Mouse (Mus musculus) midbrain, embryonic 12.5 days (tissue): ENCODE data around the gene Prtn3. TPM values are rescaled to one million over a fixed set of nuclear protein-coding genes. Genes with fewer than 3 reads are reported as not detected.

ENCODE experiments used
- ATAC-seq: fragments of 200-750 bp; cut with Nextera tagmentation; 2 replicates; pipeline ENCODE4 v1.8.0; 2017; ENCODE audit warnings: low read depth, moderate TSS enrichment, moderate library complexity; ENCODE audit not compliant: low FRiP score
- H3K27ac ChIP-seq: fragments of 300-500 bp; sonication (generic); replicated peaks from 2 replicates; pipeline ENCODE4 v1.5.1; 2016; ENCODE audit warnings: mild to moderate bottlenecking
- H3K27me3 ChIP-seq: fragments of 300-500 bp; sonication (generic); 2 replicates; pipeline ENCODE4 v1.6.1; 2016; ENCODE audit warnings: mild to moderate bottlenecking
- H3K36me3 ChIP-seq: fragments of 300-500 bp; sonication (generic); 2 replicates; pipeline ENCODE4 v1.6.1; 2016
- H3K4me1 ChIP-seq: fragments of 300-500 bp; sonication (generic); 2 replicates; pipeline ENCODE4 v1.6.1; 2016
- H3K4me2 ChIP-seq: fragments of 300-500 bp; sonication (generic); replicated peaks from 2 replicates; pipeline ENCODE4 v1.6.1; 2016; ENCODE audit warnings: mild to moderate bottlenecking, moderate library complexity
- H3K4me3 ChIP-seq: fragments of 300-500 bp; sonication (generic); 2 replicates; pipeline ENCODE4 v1.5.1; 2016; ENCODE audit warnings: mild to moderate bottlenecking
- H3K9ac ChIP-seq: fragments of 300-500 bp; sonication (generic); replicated peaks from 2 replicates; pipeline ENCODE4 v1.6.1; 2016; ENCODE audit warnings: mild to moderate bottlenecking, moderate library complexity
- H3K9me3 ChIP-seq: fragments of 300-500 bp; sonication (generic); 2 replicates; pipeline ENCODE4 v1.6.1; 2016; ENCODE audit warnings: mild to moderate bottlenecking
- WGBS: fragments of 180-500 bp; shearing (Covaris S2); methylation state at CpG from one replicate; pipeline ENCODE4 v1.1.7; 2016; 5-methylcytosine and 5-hydroxymethylcytosine counted together
- polyA plus RNA-seq: library from polyadenylated mRNA; unstranded; fragments of >200 nt; fragmentation: Nextera tagmentation; extraction: Ambion mirVana; gene quantifications from 2 replicates; pipeline ENCODE4 v1.2.1, GENCODE M21; 2016

Prtn3 gene
- polyA plus RNA-seq, 1 experiment from 2014 or later: 14.3 TPM

DNA sequence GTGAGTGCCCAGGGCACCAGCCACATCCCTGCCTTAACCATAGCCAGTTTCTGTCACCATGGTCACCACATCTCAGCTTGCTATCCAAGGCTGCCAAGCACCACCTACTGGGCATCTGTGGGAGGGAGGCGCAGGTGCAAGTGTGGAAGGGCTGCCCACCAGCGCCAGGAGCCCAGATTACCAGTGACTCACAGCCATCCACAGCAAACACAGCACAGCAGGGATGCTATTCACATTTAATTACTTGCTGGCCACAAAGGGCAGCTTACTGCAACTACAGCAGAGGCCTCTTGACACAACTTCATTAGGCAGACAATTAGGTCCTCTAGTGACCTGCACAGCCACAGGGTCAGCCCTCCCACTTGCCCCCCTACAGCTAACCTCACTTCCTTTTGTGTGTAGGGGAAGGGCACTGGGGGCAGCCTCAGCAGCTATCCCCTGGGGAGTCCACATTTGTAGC lies 26.7 kb downstream of the Prtn3 start:
- peak overlapping the region; percentile 63 for H3K27ac ChIP-seq
- peaks cover 39% of the 10 kb centered on the region for H3K27me3 ChIP-seq
- H3K4me2 ChIP-seq: no peak overlapping the region
- peaks cover 62% of the 10 kb centered on the region for H3K36me3 ChIP-seq
- H3K4me3 ChIP-seq: no peak overlapping the region
- 0% methylated on average over 2 of the region's 2 CpGs for WGBS
- H3K9ac ChIP-seq: no peak overlapping the region
- ATAC-seq: peak; percentile 52
- H3K9me3 ChIP-seq: no peaks in the 10 kb centered on the region
- peaks cover 14% of the 10 kb centered on the region for H3K4me1 ChIP-seq

DNA sequence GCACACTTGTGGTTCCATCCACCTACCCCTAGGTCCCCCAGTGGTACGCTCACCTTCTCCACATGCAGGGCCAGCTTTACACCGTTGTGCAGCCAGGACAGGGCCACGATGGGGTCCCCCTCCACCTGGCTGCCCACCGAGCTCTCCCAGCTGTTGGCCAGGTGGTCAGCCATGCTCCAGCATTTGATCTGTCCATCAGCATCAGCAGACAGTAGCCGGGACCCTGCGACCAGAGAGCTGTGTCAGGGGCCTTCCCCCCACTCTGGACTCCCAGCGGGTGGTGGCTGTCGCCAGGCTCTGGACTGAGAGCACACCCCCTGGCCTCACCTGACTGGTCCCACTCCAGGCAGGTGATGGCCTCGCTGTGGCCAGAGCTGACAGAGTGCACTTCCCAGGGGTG lies 32.4 kb downstream of the Prtn3 start:
- 91% methylated on average over 9 of the region's 9 CpGs for WGBS
- Histone ChIP-seq H3K4me3 (no peak overlapping the region), H3K9ac (no peak overlapping the region), H3K27ac (no peak overlapping the region), H3K9me3 (no peaks in the 10 kb centered on the region), H3K4me2 (no peak overlapping the region), H3K4me1 (peaks cover 10% of the 10 kb centered on the region), H3K36me3 (peaks cover 53% of the 10 kb centered on the region), H3K27me3 (peaks cover 13% of the 10 kb centered on the region)
- no peak for ATAC-seq

DNA sequence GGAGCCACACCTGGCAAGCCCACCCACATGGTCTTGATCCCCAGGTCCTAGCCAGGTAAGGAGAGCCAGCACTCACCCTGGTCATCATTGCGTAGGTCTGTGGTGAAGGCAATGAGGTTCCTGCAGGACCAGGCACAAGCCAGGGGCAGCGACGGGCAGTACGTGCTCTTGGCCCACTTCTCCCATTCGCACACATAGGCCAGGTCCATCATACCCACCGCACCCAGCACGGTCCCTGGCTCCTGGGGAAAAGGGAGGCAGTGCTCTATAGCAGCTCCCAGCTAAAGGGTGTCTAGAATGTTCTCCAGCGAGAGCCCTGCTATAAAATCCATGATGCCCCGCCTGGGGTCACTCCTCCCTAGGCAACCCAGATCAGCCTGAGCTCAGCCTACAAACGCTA lies 33.1 kb downstream of the Prtn3 start:
- H3K4me2 ChIP-seq: no peak overlapping the region
- peaks cover 9% of the 10 kb centered on the region for H3K4me1 ChIP-seq
- H3K9me3 ChIP-seq: no peaks in the 10 kb centered on the region
- WGBS: 98% methylated on average over 10 of the region's 10 CpGs
- peaks cover 61% of the 10 kb centered on the region for H3K36me3 ChIP-seq
- H3K27me3 ChIP-seq: peaks cover 9% of the 10 kb centered on the region
- no peak overlapping the region for H3K27ac ChIP-seq
- H3K9ac ChIP-seq: no peak overlapping the region
- ATAC-seq: no peak
- H3K4me3 ChIP-seq: no peak overlapping the region

DNA sequence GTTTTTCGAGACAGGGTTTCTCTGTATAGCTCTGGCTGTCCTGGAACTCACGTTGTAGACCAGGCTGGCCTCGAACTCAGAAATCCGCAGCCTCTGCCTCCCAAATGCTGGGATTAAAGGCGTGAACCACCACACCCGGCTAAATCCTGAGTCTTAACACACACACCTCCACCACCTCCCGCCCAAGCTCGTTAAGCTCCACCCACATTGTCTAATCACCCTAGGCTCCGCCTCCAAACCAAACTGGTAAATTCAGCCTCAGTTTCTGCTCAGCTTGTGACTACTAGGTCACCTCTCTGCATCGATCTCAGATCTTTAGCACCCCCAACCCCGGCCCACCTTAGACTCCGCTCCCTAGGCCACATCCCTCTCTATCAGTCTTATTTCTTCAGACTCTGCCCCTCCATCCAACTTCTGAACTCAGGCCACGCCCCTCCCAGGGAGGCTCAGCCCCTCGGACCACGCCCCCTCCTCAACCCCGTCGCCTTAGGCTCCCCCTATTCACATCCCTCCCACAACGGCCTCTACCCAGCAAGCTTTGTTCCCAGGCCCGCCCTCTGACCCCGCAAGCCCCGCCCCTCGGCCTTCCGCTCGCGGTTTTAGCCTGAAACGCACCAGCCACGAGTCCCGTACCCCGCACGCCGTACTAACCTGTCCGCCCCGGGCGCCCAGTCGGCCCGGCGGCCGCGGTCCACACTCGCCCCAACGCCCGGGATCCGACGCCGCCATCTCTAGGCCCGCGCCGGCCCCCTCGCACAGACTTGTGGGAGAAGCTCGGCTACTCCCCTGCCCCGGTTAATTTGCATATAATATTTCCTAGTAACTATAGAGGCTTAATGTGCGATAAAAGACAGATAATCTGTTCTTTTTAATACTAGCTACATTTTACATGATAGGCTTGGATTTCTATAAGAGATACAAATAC lies 34.2 kb downstream of the Prtn3 start, which contains the start of gene Med16:
Gene Med16 (minus strand): TSS at position 757 of the 925 bp plus-strand sequence.
- Histone ChIP-seq H3K4me1 (peaks cover 9% of the 10 kb centered on the region), H3K4me3 (peak within 1 kb of the TSS; percentile 64), H3K36me3 (peaks cover 57% of the 10 kb centered on the region), H3K27me3 (no peaks in the 10 kb centered on the region), H3K9me3 (no peaks in the 10 kb centered on the region), H3K4me2 (peak within 1 kb of the TSS; percentile 46), H3K9ac (peak within 1 kb of the TSS; percentile 73), H3K27ac (peak within 1 kb of the TSS; percentile 98)
- WGBS: 2% methylated on average over 52 of the region's 52 CpGs
- ATAC-seq: peak; percentile 93

DNA sequence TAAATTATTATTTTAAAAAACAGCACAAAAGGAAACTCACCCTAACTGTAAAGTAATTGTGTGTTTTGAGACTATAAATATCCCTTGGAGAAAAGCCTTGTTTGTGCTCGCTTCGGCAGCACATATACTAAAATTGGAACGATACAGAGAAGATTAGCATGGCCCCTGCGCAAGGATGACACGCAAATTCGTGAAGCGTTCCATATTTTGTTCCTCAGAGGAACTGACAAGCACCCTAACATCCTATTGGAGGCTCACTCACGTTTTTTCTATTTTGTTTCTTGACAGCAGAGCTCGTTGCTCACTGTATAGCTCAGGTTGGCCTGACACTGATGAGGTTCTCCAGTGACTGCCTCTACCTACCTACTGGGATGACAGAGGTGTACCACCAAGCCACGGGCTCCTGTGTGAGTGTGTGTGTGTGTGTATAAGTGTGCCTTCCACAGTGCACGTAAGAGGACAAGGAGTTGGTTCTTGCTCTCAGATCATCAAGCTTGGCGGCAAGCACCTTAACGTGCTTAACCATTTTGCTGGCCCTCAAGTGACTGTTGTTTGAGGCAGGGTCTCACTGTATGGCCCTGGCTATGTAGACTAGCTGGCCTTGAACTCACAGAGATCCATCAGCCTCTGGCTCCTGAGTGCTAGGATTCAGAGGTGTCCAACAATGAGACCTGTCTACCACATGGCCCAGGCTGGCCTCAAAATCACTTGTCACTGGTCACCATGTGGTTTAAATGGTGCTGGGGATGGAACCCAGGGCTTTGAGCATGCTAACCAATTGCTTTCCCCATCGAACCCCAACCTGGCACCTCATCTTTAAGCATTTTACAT lies 35.0 kb downstream of the Prtn3 start:
- Histone ChIP-seq H3K27ac (peak overlapping the region; percentile 76), H3K4me3 (peak overlapping the region; percentile 12; the same call in 1 of the 2 replicates), H3K9me3 (no peaks in the 10 kb centered on the region), H3K27me3 (no peaks in the 10 kb centered on the region), H3K9ac (0 out of 2 replicates have a peak overlapping the region, but pooled peaks have one; percentile 31), H3K36me3 (peaks cover 51% of the 10 kb centered on the region), H3K4me1 (peaks cover 15% of the 10 kb centered on the region), H3K4me2 (peak overlapping the region; percentile 35)
- WGBS: 26% methylated on average over 14 of the region's 14 CpGs
- ATAC-seq: no peak; the same call in 1 of the 2 replicates

DNA sequence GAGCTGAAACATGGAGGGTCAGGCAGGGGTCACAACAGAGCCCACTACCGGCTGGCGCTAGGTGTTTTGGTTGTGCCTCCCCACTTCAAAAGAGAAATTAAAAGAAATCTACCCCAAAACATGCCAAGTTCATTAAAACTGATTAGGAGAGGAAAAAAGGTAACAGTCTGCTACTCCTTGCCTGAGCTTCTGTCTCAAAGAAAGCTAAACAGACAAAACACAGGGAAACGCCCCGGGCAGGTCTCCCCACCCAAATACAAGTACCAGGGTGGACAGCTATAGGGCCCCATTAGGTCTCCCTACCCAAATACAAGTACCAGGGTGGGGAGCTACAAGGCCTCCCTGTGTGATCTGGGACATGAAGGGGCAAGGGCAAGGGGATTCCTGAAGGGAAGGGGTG lies 36.3 kb downstream of the Prtn3 start, which contains the start of gene Gm26602:
Gene Gm26602 (plus strand): TSS at position 301 of the 400 bp plus-strand sequence.
- ATAC-seq: no peak
- peak within 1 kb of the TSS; percentile 76 for H3K27ac ChIP-seq
- H3K9me3 ChIP-seq: no peaks in the 10 kb centered on the region
- 0 out of 2 replicates have a peak within 1 kb of the TSS, but pooled peaks have one; percentile 12 for H3K4me3 ChIP-seq
- H3K4me1 ChIP-seq: peaks cover 27% of the 10 kb centered on the region
- no peak within 1 kb of the TSS for H3K9ac ChIP-seq
- 96% methylated on average over 4 of the region's 4 CpGs for WGBS
- no peak within 1 kb of the TSS; the same call in 1 of the 2 replicates for H3K4me2 ChIP-seq
- no peaks in the 10 kb centered on the region for H3K27me3 ChIP-seq
- H3K36me3 ChIP-seq: peaks cover 41% of the 10 kb centered on the region

DNA sequence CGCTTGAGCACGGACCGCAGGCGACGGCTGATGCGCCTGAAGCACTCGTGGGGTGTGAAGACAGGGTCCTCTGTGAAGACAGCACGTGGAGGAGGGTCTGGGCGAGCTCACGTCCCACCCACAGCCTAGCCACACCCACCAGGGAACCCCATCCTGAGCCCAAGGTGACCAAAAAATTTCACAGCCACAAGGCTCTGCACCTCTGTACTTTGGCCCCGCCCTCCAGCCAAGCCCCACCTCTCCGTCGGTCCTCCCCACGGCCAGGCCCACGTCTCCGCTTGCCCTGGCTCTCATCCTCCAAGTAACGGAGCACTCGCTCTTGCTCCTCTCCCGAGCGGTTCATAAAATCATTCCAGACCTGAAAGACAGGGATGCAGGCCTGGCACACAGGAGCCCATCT lies 38.1 kb downstream of the Prtn3 start:
- WGBS: 76% methylated on average over 20 of the region's 20 CpGs
- Histone ChIP-seq H3K4me3 (no peak overlapping the region), H3K36me3 (peaks cover 26% of the 10 kb centered on the region), H3K27me3 (peaks cover 4% of the 10 kb centered on the region), H3K9ac (no peak overlapping the region; the same call in 1 of the 2 replicates), H3K4me2 (no peak overlapping the region), H3K9me3 (no peaks in the 10 kb centered on the region), H3K4me1 (peaks cover 40% of the 10 kb centered on the region), H3K27ac (no peak overlapping the region)
- ATAC-seq: no peak

DNA sequence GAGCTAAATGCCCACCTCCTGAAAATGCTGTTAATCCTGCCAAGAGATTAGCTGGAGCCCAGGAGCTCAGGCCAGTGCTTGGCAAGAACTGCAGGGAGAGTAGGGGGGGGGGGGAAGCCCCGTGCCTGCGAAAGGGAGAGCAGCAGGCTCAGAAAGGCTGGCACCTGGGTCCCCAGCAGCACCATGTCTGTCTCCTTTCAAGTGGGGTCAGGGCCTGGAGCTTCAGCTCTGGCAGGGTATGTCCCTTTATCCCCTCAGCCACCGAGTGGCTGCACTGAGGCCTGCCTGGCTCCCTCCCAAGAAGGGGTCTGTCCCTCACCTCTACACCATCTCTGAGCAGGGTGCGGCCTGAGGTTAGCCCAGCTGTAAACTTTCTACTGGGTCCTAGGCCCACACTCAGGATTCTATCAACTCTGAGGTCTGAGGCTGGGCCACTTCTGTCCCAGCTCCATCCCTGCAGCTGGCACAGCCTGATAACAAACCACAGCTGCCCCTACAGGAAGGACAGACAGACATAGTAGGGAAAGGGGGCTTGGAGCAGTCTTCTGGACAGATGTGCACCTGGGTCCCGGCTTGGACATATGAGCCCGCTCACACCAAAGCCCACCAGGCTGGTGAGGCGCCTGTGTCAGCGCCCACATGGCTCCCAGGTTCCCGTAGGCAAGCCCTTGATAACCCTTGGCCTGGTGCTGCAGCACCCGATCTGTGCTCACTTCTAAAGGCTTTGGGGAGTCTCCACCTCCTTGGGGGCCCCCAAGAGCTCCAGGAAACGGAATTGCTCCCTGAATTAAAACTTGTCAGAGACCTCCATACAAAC lies 40.1 kb downstream of the Prtn3 start:
- WGBS: 66% methylated on average over 11 of the region's 11 CpGs
- 0 out of 2 replicates have a peak overlapping the region, but pooled peaks have one; percentile 98 for H3K4me2 ChIP-seq
- peaks cover 42% of the 10 kb centered on the region for H3K4me1 ChIP-seq
- no peak for ATAC-seq
- H3K27ac ChIP-seq: peak overlapping the region; percentile 39; the same call in 1 of the 2 replicates
- H3K9me3 ChIP-seq: no peaks in the 10 kb centered on the region
- peaks cover 23% of the 10 kb centered on the region for H3K27me3 ChIP-seq
- no peak overlapping the region; the same call in 1 of the 2 replicates for H3K9ac ChIP-seq
- no peak overlapping the region for H3K4me3 ChIP-seq
- H3K36me3 ChIP-seq: peaks cover 26% of the 10 kb centered on the region

DNA sequence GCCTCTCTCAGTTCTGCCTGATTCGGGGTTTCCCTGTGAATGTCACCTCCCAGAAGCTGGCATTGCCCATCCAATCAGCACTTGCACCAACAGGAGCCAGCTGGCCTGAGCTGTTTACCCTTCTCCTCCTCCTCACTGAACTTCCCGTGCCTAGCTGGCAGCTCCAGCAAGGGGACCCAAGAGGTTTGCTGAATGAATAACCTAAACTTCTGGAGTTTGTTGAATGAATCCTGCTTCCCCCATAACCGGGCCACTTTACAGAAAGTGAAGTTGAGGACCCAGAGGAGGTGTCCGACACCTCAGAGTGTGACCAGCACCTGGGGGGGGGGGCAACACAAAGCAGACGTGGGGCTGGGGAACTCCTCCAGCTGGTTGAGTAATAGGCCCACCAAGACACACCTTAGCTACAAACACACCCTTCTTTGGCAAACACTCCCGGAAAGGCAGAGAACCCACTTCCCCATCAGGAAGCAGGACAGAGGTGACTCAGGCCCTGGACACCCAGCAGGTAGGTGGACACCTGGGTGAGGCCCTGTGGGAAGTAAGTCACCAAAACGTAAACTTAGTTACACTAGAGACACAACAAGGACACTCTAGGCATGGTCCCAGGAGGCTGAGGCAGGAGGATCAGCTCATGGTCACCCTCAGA lies 40.8 kb downstream of the Prtn3 start:
- H3K27ac ChIP-seq: no peak overlapping the region
- no peak for ATAC-seq
- WGBS: 77% methylated on average over 7 of the region's 7 CpGs
- H3K4me2 ChIP-seq: peak overlapping the region; percentile 98; the same call in 1 of the 2 replicates
- H3K27me3 ChIP-seq: peaks cover 31% of the 10 kb centered on the region
- peaks cover 42% of the 10 kb centered on the region for H3K4me1 ChIP-seq
- peak overlapping the region; percentile 96; the same call in 1 of the 2 replicates for H3K9ac ChIP-seq
- H3K9me3 ChIP-seq: no peaks in the 10 kb centered on the region
- no peak overlapping the region for H3K4me3 ChIP-seq
- H3K36me3 ChIP-seq: peaks cover 26% of the 10 kb centered on the region

DNA sequence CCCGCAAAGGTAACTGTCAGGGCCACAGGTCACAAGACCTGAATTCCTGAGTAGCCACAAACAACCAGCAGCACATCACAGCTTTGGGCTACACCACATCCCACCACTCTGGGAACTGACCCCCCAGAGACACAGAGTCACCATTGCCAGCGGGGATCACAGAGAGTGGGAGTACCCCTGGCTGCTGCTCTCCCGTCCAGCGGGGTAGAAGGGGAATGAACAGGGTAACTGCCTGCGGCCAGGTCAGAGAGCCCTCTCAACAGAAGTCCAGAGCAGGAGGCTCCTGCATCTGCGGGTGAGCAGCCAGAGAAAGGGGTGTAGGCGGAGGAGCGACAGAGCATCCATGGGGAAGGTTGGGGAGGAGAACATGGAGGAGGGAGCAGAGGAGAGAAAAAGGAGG lies 41.8 kb downstream of the Prtn3 start:
- H3K9ac ChIP-seq: peak overlapping the region; percentile 96
- peaks cover 41% of the 10 kb centered on the region for H3K27me3 ChIP-seq
- 7% methylated on average over 8 of the region's 8 CpGs for WGBS
- H3K36me3 ChIP-seq: peaks cover 18% of the 10 kb centered on the region
- peaks cover 52% of the 10 kb centered on the region for H3K4me1 ChIP-seq
- H3K4me2 ChIP-seq: peak overlapping the region; percentile 98
- H3K9me3 ChIP-seq: no peaks in the 10 kb centered on the region
- ATAC-seq: no peak
- H3K27ac ChIP-seq: peak overlapping the region; percentile 62
- peak overlapping the region; percentile 82 for H3K4me3 ChIP-seq
